In the genomic region with DNA sequence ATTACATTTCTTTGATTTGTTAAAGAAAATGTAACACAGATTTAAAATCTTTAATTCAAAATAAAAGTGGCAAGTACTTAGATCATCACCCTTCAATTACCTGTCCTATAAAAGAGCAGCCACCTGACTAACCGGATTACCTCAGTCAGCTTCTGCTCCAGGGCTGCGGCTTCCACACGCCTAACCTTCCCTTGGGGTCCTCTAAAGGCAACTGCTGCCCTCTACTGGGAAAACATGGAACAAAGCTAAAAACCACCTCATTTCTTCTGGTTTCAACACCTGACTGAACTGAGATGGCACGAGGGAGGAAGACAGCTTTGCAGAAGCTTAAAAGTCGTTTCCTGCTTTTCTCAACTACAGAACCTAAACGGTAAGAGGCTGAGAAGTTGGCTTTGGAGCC, we compare ENCODE assay signal across 9 mouse cellular contexts.
DNase-seq lines count a peak whose midpoint lies in the region; ATAC-seq and TF ChIP-seq lines count a peak whose summit lies in the region.
"Had no signal": no experiment of that assay in that cellular context is flagged by ENCODE, and none has a peak within 500 bp of the region (broad histone marks: within the 10 kb centered on the region; RNA-seq: fewer than 3 reads in every experiment).

No protein-coding gene starts in this region.

- no peak overlapping the region for H3K4me3 ChIP-seq in ES-E14 (ENCODE audit: insufficient read depth in 1 of 2, low read depth in 1 of 2, low read length in 2 of 2, poor library complexity in 1 of 2, severe bottlenecking in 1 of 2)
- H3K4me3 ChIP-seq: hindbrain, embryonic 15.5 days had no signal

- DNase-seq in adrenal gland, adult 18-20 months (ENCODE audit: low spot score in 2 of 2) = peak; percentile 38 to 54
- no peak for DNase-seq in adrenal gland, adult 8-10 months
- peak; percentile 80 for DNase-seq in ES-E14 (ENCODE audit: low read depth, low spot score)
- DNase-seq in cerebellum, adult 8-10 months = peak; percentile 74
- peak; percentile 84 for DNase-seq in layer of hippocampus, adult 11-12 months (ENCODE audit: low spot score)
- peak; percentile 64 for DNase-seq in lung, postnatal 25 days (ENCODE audit: low spot score)
- DNase-seq in right cerebral cortex, postnatal 14 days = peak; percentile 61

- H3K9me3 ChIP-seq in ES-E14 (ENCODE audit: control insufficient read depth, insufficient read depth, low read depth, low read length) = no peaks in the 10 kb centered on the region
- H3K9me3 ChIP-seq: hindbrain, embryonic 15.5 days had no signal

- no peaks in the 10 kb centered on the region for H3K36me3 ChIP-seq in ES-E14 (ENCODE audit: control insufficient read depth, insufficient read depth, low read length, poor library complexity, severe bottlenecking)
- H3K36me3 ChIP-seq: hindbrain, embryonic 15.5 days had no signal

- in situ Hi-C loops in ES-E14 (cut with MboI; ENCODE audit: low sequenced_read_pairs in 2 of 2, unreplicated experiment in 2 of 2) = loop anchor here in 1 of 2 experiments (10.0 kb wide), 1 partner anchor 136 kb away; no protein-coding TSS in a partner anchor

- H3K4me1 ChIP-seq in ES-E14 (ENCODE audit: control insufficient read depth in 2 of 2, insufficient read depth in 2 of 2, low read length in 2 of 2, poor library complexity in 1 of 2) = peaks cover 0 to 2% of the 10 kb centered on the region in 2 experiments; a peak in 1 of 4 replicates

- peak; percentile 84 for ATAC-seq in granulocyte monocyte progenitor cell, adult 5-6 weeks (replicated peaks; ENCODE audit: poor library complexity, severe bottlenecking)

- no peak overlapping the region for H3K27ac ChIP-seq in ES-E14 (ENCODE audit: insufficient read depth, low read depth, low read length, poor library complexity, severe bottlenecking)
- H3K27ac ChIP-seq: hindbrain, embryonic 15.5 days had no signal

- no peak overlapping the region for H3K9ac ChIP-seq in ES-E14 (ENCODE audit: insufficient read depth, low read depth, low read length, poor library complexity, severe bottlenecking)
- H3K9ac ChIP-seq: hindbrain, embryonic 15.5 days had no signal

TF ChIP-seq in ES-E14, 5 proteins besides CTCF, POLR2A, EP300 and RAD21:
- TF ChIP-seq ZC3H11A (IDR thresholded peaks at IDR 0.05; ENCODE audit: borderline replicate concordance, low read depth, low read length) = peak; percentile 87
- no peak for TF ChIP-seq HCFC1 (IDR thresholded peaks at IDR 0.05; ENCODE audit: borderline replicate concordance, insufficient read depth, low read length)
- TF ChIP-seq ZNF384 (IDR thresholded peaks at IDR 0.05; ENCODE audit: low read depth, low read length) = no peak
- TF ChIP-seq MAFK (IDR thresholded peaks at IDR 0.05; ENCODE audit: insufficient read depth, low read depth, low read length) = no peak
- TF ChIP-seq CHD2 (IDR thresholded peaks at IDR 0.05; ENCODE audit: low read depth, low read length) = no peak
TF ChIP-seq in ES-E14: peak in this region for 1.
